Mouse (Mus musculus): ENCODE data around the gene Tuba1a.

Gene Tuba1a

DNA sequence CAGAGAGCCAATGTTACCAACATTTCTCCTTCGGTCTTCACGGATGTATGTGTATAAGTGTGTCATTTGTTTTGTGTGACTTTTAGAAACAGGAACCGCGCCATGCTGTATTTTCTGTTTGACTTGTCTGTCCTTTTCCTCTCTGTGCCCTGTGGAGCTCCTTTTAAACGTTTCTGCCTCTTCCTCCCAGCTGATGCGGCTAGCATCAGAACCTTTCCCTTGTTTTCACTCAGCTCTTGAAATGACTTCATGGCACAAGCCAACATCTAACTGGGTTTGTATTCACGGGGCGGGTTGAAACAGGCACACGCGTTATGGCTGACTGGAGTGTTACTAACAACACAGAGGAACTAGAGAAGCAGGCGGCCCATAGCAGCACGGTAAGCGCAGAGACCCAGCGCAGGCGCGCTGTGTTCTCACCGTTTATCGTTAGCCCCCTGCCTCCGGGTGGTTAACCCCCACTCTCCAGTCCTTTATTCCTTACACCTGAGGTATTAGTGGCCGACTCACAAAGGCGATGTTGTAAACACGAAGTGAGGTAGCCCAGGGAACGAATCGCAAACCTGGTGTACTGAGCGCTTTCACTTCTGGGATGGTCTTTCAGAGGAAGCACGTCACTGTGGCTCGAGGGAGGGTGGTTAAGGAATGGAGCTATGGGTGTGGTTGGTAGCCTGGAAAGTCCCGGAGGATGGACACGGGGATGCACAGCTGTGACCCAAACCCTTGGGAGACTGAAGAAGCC lies 31.9 kb upstream of the Tuba1a start:
- peak; percentile 85 for DNase-seq

DNA sequence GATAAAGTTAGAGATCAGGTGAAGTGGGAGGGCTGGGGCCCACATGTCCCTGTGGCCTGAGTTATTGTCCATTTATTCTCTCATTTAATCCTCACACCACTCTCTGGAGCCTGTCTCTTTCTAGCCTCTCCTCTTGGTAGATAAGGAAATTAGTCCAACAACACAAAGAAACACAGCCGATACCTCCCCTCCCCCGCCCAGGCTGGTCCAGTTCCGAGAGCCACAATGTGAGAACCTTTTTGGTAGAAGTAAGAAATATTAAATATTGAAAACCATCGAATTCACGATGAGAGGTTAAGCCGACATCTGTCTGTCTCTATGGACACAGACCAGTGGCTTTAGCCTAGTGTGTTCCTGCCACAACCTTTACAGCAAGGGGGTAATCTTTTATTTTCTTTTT lies 31.2 kb upstream of the Tuba1a start:
- no peak for DNase-seq

DNA sequence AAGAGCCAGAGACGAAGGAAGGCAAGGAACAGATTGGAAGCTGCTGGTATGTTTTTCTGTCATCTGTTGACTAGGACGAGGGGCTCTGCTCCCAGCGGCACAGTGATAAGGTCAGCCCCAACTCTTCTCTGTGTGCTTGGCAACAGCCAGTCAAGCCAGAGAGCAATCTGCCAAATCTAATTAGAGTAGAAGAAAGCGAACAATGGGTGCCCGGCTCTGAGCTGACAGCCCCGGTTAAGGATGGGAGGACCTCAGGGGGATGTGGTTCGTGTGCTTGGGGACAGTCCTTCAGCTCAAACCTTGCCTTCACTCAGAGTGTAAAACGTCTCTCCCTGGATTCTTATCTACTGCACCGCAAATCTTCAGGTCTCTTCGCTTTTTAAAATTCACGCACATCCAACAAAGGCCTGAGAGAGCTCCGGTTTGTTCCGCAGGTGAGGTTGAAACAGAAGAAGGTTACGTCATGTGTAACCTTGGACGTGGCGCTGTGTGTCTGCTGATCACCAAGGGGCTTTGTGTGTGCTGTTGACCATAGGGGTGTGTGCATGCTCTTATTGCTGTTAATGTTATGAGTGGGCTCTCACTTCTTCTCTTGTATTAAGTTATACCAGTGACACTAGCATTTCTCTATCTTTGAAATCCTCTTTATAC lies 30.1 kb upstream of the Tuba1a start:
- no peak for DNase-seq

DNA sequence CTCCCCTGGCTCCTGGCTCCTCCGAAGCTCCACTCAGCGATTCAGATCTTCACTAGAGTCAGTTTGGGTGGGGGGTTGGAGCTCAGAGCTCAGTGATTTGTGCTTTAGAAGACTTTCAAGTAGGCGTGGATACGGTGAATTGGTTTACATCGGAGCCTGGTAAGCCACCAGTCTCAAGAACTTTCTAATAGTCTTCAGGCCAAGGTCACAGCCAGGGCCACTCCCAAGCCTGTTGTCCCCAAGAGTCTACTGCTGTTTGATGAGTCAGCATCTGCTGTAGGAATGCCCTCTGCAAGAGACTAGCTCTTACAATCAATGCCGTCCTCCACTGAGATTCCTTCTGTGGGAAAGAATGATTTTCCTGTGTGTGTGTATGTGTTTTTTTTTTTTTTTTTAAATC lies 28.6 kb upstream of the Tuba1a start:
- DNase-seq, result no peak

DNA sequence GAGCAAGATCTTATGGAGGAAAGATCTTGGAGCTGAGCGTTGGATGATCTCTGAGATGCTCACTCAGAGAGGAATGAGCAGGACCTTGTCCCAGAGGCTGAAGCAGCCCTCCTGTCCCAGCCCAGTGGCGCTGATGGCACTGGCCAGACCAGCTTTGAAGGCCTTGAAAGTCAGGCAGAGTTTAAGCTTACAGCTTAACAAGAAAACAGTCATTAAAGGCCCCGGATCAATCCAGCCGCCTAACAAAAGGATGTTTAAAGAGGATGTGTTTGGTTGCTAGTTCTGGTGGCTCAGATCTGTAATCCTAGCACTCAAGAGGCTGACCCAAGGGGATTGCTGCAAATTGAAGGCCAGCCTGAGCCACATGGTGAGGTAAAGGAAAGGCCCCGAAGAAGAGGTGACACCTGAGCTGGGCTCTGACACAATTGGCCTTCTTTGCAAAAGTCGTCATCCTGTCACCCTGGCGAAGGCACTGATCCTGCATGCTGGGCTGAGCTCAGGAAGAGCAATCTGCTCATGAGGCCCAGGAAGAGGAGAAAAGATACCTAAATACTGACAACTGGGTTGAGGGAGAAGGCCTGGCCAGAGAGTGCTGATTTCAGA lies 26.6 kb upstream of the Tuba1a start:
- DNase-seq, result no peak

DNA sequence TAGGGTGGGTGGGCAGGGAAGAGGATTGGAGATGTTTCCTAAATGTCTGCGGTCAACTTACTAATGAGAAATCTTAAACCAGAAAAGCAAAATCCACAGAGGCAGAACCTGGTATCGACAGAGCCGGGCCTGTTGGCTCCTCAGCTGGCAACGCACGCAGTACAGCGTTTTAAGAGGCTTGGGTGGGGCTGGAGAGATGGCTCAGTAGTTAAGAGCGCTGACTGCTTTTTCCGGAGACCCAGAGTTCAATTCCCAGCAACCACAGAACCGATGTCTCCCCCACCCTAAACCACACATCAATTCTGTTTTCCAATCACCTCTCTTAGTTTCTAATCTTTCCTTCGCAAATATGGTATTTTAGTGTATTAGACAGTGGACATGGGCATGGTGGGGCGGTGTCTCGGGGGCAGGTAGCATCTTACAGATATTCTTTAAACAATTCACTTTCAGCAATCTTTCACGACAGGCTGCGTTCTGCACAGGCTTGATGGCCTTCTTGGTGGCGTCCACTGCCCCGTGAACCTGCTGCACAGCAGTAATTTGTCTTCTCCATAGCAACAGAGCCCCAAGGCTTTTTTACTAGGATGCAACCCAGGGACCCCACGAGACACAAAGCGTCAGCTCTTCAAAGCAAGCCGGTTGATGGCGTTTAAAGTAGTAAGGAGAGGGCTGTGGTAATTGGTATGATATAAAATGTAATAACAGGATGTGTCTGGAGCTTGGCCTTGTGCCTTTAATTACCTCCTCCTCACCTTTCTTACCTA lies 25.1 kb upstream of the Tuba1a start:
- no peak for DNase-seq

DNA sequence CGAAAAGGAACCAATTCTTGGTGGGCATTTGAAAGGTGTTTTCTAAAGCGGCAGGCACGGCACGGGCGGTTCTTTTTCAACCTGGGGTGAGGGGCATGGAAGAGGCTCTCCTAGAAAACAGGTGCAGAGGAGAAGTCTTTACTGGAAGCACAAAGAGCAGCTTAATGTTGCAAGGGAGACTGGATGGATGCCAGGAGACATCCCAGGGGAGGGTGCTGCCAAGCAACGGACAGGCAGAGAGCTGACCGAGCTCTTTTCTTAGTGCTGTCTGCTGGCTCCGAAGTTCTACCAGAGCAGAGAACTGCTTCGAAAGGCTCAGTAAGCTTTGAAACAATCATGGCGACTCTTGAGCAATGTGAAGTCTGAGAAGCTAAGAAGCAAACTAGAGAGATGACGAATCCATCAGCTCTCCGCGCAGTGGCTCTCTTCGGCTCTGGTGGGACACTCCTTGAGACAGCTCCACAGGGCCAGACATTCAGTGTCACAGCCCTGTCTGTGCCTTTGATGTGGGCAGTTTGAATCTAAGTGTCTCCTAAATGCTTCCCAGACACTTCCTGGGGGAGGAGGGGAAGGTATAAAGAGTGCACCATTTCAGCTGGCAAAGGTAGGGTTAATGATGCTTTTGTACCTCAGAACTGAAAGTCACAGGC lies 24.4 kb upstream of the Tuba1a start:
- DNase-seq, result peak; percentile 61

DNA sequence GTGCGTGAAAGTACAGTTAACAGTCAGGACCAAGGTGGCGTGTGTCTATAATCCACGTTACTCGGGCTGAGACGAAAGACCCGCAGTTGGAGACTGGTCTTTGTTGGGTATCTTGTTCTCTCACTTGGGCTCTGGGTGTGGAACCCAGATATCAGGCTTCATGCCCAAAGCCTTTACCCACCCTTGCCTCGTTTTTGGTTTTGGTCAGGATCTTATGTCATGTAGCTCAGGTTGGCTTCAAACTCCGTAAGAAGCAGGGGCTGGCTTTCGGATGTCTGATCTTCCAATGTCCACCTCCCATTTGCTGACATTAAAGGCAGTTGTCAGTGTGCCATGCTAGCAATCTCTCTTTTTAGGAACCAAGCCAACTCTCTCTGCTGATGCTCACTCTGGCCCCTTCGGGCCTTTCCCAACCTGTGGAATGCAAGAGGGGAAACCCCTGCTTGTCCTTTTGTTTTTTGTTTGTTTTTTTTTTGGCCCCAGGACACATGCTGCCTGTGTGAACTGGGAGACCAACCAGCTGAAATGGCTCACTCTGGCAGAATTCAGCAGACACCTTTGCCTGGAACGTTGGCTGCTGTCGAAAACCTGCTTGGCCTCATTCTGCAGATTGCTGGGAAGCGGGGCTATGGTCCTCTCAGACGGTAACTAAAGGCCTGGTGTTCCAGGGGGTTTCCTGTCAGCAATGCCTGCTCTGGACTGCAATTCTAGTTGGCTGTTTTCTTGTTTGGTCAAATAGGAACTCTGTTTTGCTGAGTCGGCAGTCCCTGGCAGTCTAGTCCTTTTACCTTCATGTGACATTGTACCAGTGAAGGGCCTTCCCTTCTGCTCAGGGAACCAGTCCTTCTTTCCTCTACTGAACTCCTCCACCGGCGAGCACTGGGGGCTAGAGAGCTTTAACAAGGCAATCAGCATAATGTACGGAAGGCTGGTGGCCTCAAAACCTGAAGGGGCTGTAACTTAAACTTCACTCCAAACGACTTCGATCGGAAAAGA lies 23.6 kb upstream of the Tuba1a start:
- no peak for DNase-seq

DNA sequence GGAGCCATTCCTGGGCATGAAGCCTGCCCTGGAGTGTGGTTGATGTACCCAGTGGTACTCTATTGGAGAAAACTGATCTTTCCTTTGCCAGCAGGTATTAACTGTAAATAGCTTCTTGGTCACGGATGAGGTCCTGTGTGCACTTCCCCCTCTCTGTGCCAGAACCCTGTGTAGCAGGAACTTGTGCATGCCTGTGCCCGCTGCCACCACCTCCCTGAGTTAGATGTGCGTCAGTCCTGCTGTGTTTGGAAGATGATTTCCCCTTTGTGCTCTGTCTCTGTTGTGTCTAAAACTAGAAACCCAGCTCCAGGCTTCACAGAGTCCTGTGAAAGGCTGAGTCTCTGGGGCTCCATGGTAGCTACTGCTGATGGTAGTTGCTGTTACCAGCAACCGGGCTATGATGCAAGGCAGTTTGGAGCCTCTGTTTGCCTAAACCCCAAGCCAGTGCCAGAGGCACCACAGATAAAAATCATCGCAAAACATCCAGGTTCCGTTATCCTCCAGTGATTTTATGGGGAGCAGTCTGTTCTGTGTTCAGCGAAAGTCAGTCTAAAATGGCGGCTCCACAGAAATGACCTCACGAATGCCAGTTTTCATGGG lies 19.6 kb upstream of the Tuba1a start:
- no peak for DNase-seq

DNA sequence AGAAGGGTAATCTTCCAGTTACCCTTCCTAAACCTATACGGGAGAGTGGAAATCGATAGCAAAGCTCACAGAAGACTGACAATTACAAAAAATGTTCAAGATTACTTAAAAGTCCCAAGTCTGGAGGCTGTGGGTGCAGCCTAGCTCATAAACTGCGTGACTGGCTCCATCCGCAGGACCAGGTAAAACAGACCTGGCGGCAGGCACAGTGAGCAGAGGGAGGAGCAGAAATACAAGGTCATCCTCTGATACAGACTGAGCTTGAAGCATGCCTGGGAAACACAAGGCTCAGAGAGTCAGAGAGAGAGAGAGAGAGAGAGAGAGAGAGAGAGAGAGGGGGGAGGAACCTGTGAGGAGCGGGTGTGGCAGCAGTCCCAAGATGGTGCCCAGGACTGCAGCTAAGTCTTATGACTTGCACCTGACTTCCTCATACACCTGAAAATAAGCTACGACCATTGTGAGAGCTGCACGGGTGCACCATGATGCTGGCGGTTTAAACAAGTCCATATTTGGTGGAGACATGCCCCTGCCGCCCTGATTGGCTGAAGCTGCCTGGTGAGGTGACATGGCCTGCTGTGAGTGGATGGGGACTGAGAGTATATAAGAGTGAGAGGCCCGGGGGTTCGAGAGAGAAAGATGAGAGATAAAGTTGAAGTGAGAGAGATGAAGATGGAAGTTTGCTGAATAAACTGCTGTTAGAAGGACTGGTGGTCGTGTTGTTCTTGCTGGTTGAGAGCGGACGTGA lies 18.2 kb upstream of the Tuba1a start:
- peak; percentile 51 for DNase-seq

DNA sequence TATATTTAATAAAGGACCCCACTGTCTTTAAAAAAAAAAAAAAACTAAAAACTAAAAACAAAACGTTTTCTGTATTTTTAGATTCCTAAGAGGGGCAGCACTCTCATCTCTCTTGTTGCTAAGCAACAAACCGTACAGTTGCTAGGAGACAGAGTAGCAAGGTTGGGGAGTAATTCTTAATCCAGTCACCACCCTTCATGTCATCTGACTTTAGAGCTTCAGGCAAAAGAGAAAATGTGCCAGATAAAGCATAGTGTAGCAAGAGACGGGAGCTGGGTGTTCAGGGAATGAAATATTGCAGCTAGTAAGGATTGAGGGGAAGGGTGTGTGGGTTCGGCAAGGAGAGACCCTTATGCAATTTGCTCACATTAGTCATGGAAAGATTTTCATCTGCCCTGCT lies 17.6 kb upstream of the Tuba1a start:
- DNase-seq, result peak; percentile 84

DNA sequence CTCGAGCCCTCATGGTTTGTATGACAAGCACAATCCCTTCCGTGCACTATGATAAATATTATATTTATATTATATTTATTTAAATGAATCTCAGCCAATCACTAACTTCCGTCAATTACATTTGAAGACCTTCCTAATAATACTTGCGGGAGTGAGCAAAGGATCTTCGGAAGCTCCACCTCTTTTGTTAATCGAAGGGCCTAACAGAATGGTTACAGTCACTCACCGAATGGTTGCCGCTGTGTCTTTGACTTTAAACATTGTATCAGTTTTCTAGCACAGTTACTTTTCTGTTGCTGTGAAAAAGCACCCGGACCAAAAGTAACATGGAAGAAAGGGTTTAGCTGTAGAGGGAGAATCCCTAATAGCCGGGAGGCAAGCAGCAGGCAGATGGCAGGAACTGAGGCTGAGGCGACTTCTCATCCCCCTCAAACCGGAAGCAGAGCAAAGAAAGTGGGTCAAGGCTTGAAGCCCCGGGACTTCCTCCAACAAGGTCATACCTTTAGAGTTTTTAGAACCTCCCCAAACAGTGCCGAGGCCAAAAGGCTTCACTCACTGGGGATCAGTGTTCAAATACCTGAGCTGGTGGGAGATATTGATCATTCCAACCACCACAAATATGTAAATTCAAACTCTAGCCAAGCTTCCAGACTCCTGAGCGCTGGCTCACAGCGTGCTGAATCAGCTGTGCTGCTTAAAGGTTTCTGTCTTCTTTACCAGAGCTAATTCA lies 16.0 kb upstream of the Tuba1a start:
- no peak for DNase-seq

DNA sequence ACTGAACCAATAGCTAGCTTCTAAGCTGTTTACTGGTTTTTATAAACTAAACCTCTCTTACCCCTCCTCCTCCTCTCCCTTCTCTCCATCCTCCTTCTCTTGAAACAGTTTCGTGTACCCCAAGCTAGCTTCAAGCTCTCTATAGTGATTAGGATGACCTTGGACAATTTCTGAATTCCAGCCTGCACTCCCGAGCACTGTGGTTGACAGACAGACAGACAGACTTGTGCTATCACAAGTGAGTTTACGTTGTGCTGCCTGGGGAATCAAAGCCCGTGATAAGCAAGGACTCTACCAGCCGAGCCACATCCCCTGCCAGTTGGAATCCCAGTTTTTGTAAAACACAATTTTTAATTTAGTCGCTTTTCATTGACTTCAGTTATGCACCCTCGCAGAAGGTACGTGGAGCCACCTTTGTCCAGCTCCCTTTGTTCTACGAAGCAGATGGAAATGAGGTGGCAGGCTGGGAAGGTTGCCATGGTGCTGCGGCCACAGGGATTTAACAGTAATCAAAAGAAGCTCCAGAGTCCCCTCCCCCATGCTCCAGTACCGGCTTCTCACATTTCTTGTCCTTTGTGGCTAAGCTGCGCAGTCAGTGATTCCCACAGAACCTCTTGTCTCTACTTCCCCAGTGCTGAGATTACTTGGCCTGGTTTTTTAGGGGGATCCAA lies 15.3 kb upstream of the Tuba1a start:
- peak; percentile 61 for DNase-seq

DNA sequence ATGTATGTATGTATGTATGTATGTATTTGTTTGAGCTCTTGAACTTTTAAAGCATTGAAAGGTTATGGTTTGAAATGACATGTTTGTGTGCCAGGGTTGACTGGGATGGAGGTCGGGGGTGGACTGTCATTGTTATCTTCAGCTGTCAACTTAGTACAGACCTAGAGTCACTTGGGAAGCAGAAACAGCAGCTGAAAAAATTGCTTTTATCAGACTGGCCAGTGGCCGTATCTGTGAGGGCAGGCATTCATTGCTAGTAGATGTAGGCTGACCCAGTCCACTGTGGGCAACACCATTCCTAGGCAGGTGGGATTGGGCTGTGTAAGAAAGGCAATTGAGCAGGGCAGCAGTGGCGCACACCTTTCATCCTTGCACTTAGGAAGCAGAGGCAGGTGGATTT lies 6.0 kb upstream of the Tuba1a start:
- no peak for DNase-seq

DNA sequence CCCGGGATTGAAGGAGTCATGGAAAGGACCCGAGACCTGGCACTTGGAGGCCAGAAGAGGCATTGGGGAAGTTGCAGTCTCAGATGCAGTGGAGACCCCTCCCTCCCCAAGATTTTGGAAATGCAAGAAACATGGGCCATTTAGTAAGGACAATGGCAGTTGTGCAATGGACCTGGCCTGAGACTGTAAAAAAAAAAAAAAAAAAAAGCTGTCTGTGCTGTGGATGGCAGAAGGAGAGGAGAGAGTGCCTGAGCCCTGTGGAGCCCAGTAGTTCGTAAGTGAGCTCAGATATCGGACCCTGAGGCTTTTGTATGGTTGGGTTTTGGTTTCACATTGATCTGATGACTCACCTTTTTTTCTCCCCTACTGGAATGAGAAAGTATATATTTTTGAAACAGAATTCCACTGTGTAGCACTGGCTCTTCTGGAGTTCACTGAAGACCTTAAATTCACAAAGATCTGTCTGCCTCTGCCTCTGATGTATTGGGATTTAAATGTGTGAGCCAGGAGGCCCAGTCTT lies 5.5 kb upstream of the Tuba1a start:
- DNase-seq, result no peak

DNA sequence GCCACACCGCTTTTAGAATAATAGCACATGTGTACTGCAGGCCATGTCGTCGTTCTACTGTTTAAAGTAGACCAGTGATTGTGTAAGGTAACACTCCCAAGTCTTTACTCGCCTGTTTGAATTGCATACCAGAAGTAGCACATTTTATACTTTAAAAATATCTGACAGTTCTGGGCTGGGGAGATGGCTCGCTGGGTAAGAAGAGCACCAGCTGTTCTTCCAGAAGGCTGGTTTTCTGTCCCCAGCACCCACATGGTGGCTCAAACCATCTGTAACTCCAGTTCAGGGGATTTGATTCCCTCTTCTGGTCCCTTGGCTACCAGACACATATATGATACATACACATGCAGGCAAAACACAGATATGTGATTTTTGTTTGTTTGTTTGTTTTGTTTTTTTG lies 4.0 kb upstream of the Tuba1a start:
- no peak for DNase-seq

DNA sequence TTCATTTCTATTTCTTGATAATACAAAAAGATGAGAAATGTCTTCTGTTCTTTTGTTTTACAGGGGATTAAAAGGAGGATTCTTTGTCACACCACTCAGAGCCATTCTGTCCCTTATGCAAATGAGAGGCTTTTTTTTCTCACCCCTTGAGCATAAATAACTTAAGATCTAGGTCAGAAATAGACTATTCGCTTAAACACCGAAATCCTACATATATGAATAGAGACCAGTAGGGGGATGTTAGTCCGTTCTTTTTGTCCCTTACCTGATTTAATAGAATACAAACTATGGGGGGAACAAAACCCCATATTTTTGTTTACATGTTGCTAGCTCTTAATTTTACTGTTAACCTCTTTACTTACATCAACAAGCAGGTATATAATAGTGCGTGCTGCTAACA lies 2.5 kb upstream of the Tuba1a start:
- no peak for DNase-seq

DNA sequence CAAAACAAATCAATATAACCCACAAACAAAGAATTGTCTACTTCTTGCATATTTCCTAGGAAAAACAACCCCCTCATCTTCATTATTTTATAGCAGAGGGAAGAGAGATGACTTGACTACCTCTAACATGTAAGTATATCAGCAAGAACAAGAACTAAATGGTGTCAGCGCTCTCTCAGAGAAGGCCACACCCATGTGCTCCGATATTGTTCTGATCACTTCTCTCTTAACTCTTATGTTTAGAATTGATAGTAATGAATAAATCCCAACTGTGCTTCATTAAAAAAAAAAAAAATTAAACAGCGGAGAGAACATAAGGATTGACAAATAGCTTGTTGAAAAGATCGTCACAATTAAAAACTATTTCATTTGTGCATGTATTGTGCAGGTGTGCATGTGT lies 1.8 kb upstream of the Tuba1a start:
- DNase-seq, result no peak

Measured in right cerebral cortex, adult 18-20 months (tissue).